Mouse (Mus musculus): Measurements from ENCODE around the gene Arhgap28.
A peak's percentile ranks its signal among the peaks of the same experiment; 100 is the strongest.

Gene Arhgap28

GRCm38 (mm10) chr17:68003741-68004560, at the start of gene Arhgap28:
Arhgap28 (minus strand) TSS chr17:68004120.
- peak; percentile 52 for DNase-seq

- DNase-seq: no peak
Observed at GRCm38 (mm10) chr17:68046341-68046675, 42.4 kb upstream of the Arhgap28 start.

- DNase-seq: no peak
Observed at GRCm38 (mm10) chr17:68045655-68046340, 41.9 kb upstream of the Arhgap28 start.

- DNase-seq: no peak
Observed at GRCm38 (mm10) chr17:68042377-68042776, 38.5 kb upstream of the Arhgap28 start.

GRCm38 (mm10) chr17:68037011-68037410, 33.1 kb upstream of the Arhgap28 start:
- DNase-seq: no peak

GRCm38 (mm10) chr17:68029495-68029894, 25.6 kb upstream of the Arhgap28 start:
- DNase-seq: no peak

GRCm38 (mm10) chr17:68028519-68028918, 24.6 kb upstream of the Arhgap28 start:
- DNase-seq: no peak

- no peak for DNase-seq
Observed at GRCm38 (mm10) chr17:68024327-68024726, 20.4 kb upstream of the Arhgap28 start.

GRCm38 (mm10) chr17:68019466-68020065, 15.6 kb upstream of the Arhgap28 start:
- no peak for DNase-seq

GRCm38 (mm10) chr17:68017095-68017494, 13.2 kb upstream of the Arhgap28 start:
- DNase-seq: no peak

GRCm38 (mm10) chr17:68011606-68012005, 7.7 kb upstream of the Arhgap28 start:
- DNase-seq: no peak

GRCm38 (mm10) chr17:68010041-68010440, 6.1 kb upstream of the Arhgap28 start:
- no peak for DNase-seq

GRCm38 (mm10) chr17:68004581-68005330, 836 bp upstream of the Arhgap28 start:
- no peak for DNase-seq

GRCm38 (mm10) chr17:68002608-68003595, 1.0 kb downstream of the Arhgap28 start:
- DNase-seq: no peak

GRCm38 (mm10) chr17:67999801-68000200, 4.1 kb downstream of the Arhgap28 start:
- DNase-seq: no peak

- no peak for DNase-seq
Observed at GRCm38 (mm10) chr17:67996769-67997155, 7.2 kb downstream of the Arhgap28 start.

GRCm38 (mm10) chr17:67996097-67996768, 7.7 kb downstream of the Arhgap28 start:
- DNase-seq: no peak

GRCm38 (mm10) chr17:67995277-67995819, 8.6 kb downstream of the Arhgap28 start:
- no peak for DNase-seq

- no peak for DNase-seq
Observed at GRCm38 (mm10) chr17:67994861-67995260, 9.1 kb downstream of the Arhgap28 start.

GRCm38 (mm10) chr17:67993371-67994045, 10.4 kb downstream of the Arhgap28 start:
- DNase-seq: no peak
